Mouse (Mus musculus) CH12.LX (cell line): Measurements from ENCODE around the gene AI467606. TPM values are rescaled to one million over a fixed set of nuclear protein-coding genes. Genes with fewer than 3 reads are reported as not detected.

Experiments
- DNase-seq: peaks from one replicate; pipeline ENCODE4 v3.0.0-alpha.2; 2013; ENCODE audit errors: extremely low read depth
- H3K27ac ChIP-seq: 2 replicates; pipeline ENCODE4 v1.5.1; 2012; ENCODE audit warnings: low read depth, mild to moderate bottlenecking, control low read depth, moderate library complexity; ENCODE audit not compliant: insufficient read depth
- H3K27me3 ChIP-seq: replicated peaks from 2 replicates; pipeline ENCODE3; 2012; ENCODE audit warnings: inconsistent platforms
- H3K36me3 ChIP-seq, 2 experiments: replicated peaks in 1 of 2; 2 replicates each; pipeline versions ENCODE3 to v1.6.1; 2012; ENCODE audit warnings: inconsistent platforms in 1 of 2, low read length in 1 of 2, mild to moderate bottlenecking in 1 of 2, mixed read lengths in 1 of 2, moderate library complexity in 1 of 2; ENCODE audit not compliant: control insufficient read depth in 1 of 2, insufficient read depth in 1 of 2
- H3K4me1 ChIP-seq, 2 experiments: 2 replicates each; pipeline ENCODE4 v1.6.1; 2012; ENCODE audit warnings: inconsistent platforms in 1 of 2, moderate library complexity in 1 of 2; ENCODE audit not compliant: insufficient read depth in 2 of 2, control insufficient read depth in 1 of 2
- H3K4me2 ChIP-seq: 2 replicates; pipeline ENCODE4 v1.6.1; 2012; ENCODE audit warnings: low read depth, mild to moderate bottlenecking, control low read depth; ENCODE audit not compliant: poor library complexity, insufficient read depth, severe bottlenecking
- H3K4me3 ChIP-seq, 3 experiments: fragments of 150-350 bp in 1 of 3; sonication (generic) in 1 of 3; replicated peaks in 1 of 3; 2 replicates each; pipeline versions ENCODE3 to v1.5.1; 2011 to 2012; ENCODE audit warnings: low read depth in 2 of 3, low read length in 2 of 3, mild to moderate bottlenecking in 2 of 3, moderate library complexity in 2 of 3, control low read depth in 1 of 3, improper control_type of control experiment in 1 of 3, inconsistent platforms in 1 of 3, mixed read lengths in 1 of 3; ENCODE audit not compliant: poor library complexity in 1 of 3
- H3K79me2 ChIP-seq: replicated peaks from 2 replicates; pipeline ENCODE4 v1.6.1; 2012; ENCODE audit warnings: mild to moderate bottlenecking, moderate library complexity; ENCODE audit not compliant: control insufficient read depth, poor library complexity, insufficient read depth, severe bottlenecking; ENCODE audit errors: extremely low read depth
- H3K9ac ChIP-seq: 2 replicates; pipeline ENCODE4 v1.6.1; 2012; ENCODE audit warnings: low read depth, mild to moderate bottlenecking, control low read depth, moderate library complexity; ENCODE audit not compliant: insufficient read depth
- H3K9me3 ChIP-seq: replicated peaks from 2 replicates; pipeline ENCODE3; 2012; ENCODE audit warnings: low read length, inconsistent platforms, mixed read lengths
- BHLHE40 ChIP-seq: IDR thresholded peaks from 2 replicates; pipeline ENCODE4 v1.6.1; 2011; ENCODE audit warnings: mild to moderate bottlenecking, low read depth, low read length, improper control_type of control experiment
- CHD1 ChIP-seq: IDR thresholded peaks from 2 replicates; pipeline ENCODE4 v1.6.1; 2012; ENCODE audit warnings: low read depth, low read length, improper control_type of control experiment, inconsistent platforms
- CHD2 ChIP-seq: IDR thresholded peaks from 2 replicates; pipeline ENCODE4 v1.6.1; 2011; ENCODE audit warnings: low read length, improper control_type of control experiment
- CTCF ChIP-seq, 2 experiments: IDR thresholded peaks in 1 of 2; conservative IDR thresholded peaks in 1 of 2; 2 replicates each; pipeline ENCODE4 v1.5.1; 2011 to 2012; ENCODE audit warnings: low read depth in 2 of 2, low read length in 2 of 2, improper control_type of control experiment in 1 of 2, inconsistent platforms in 1 of 2, mild to moderate bottlenecking in 1 of 2, moderate library complexity in 1 of 2
- E2F4 ChIP-seq: IDR thresholded peaks from 2 replicates; pipeline ENCODE4 v1.6.1; 2011; ENCODE audit warnings: low read depth, low read length, improper control_type of control experiment; ENCODE audit not compliant: insufficient replicate concordance
- ELF1 ChIP-seq: IDR thresholded peaks from 2 replicates; pipeline ENCODE4 v1.6.1; 2014; ENCODE audit warnings: low read depth, mild to moderate bottlenecking, inconsistent platforms, low read length, improper control_type of control experiment
- EP300 ChIP-seq: IDR thresholded peaks from 2 replicates; pipeline ENCODE4 v1.6.1; 2011; ENCODE audit warnings: low read length, improper control_type of control experiment
- ETS1 ChIP-seq: conservative IDR thresholded peaks from 2 replicates; pipeline ENCODE4 v1.6.1; 2012; ENCODE audit warnings: low read depth, mild to moderate bottlenecking, inconsistent platforms, low read length, improper control_type of control experiment, moderate library complexity
- GABPA ChIP-seq: IDR thresholded peaks from 2 replicates; pipeline ENCODE4 v1.6.1; 2012; ENCODE audit warnings: low read depth, low read length, improper control_type of control experiment, inconsistent platforms; ENCODE audit not compliant: insufficient replicate concordance
- HCFC1 ChIP-seq: IDR thresholded peaks from 2 replicates; pipeline ENCODE4 v1.6.1; 2012; ENCODE audit warnings: low read depth, mild to moderate bottlenecking, inconsistent platforms, low read length, improper control_type of control experiment
- IRF4 ChIP-seq: IDR thresholded peaks from 2 replicates; pipeline ENCODE4 v1.6.1; 2014; ENCODE audit warnings: low read depth, mild to moderate bottlenecking, inconsistent platforms, low read length, improper control_type of control experiment
- JUN ChIP-seq: IDR thresholded peaks from 2 replicates; pipeline ENCODE4 v1.6.1; 2011; ENCODE audit warnings: low read depth, mild to moderate bottlenecking, low read length, improper control_type of control experiment, moderate library complexity; ENCODE audit not compliant: insufficient read depth
- JUND ChIP-seq: conservative IDR thresholded peaks from 2 replicates; pipeline ENCODE4 v1.6.1; 2011; ENCODE audit warnings: low read depth, low read length, improper control_type of control experiment
- KAT2A ChIP-seq: IDR thresholded peaks from 2 replicates; pipeline ENCODE4 v1.6.1; 2012; ENCODE audit warnings: low read length, improper control_type of control experiment, inconsistent platforms; ENCODE audit not compliant: insufficient replicate concordance
- MAFK ChIP-seq: IDR thresholded peaks from 2 replicates; pipeline ENCODE4 v1.6.1; 2011; ENCODE audit warnings: low read length, improper control_type of control experiment; ENCODE audit not compliant: insufficient replicate concordance
- MAX ChIP-seq: IDR thresholded peaks from 2 replicates; pipeline ENCODE4 v1.6.1; 2011; ENCODE audit warnings: low read length, improper control_type of control experiment
- MAZ ChIP-seq: IDR thresholded peaks from 2 replicates; pipeline ENCODE4 v1.6.1; 2012; ENCODE audit warnings: low read depth, mild to moderate bottlenecking, inconsistent platforms, low read length, improper control_type of control experiment, moderate library complexity
- MEF2A ChIP-seq: IDR thresholded peaks from 2 replicates; pipeline ENCODE4 v1.6.1; 2014; ENCODE audit warnings: low read depth, mild to moderate bottlenecking, inconsistent platforms, low read length, improper control_type of control experiment, borderline replicate concordance
- MXI1 ChIP-seq: IDR thresholded peaks from 2 replicates; pipeline ENCODE4 v1.6.1; 2011; ENCODE audit warnings: mild to moderate bottlenecking, low read depth, low read length, improper control_type of control experiment
- MYC ChIP-seq: IDR thresholded peaks from 2 replicates; pipeline ENCODE4 v1.6.1; 2011; ENCODE audit warnings: low read depth, mild to moderate bottlenecking, improper control_type of control experiment, low read length
- NELFE ChIP-seq: IDR thresholded peaks from 2 replicates; pipeline ENCODE4 v1.6.1; 2011; ENCODE audit warnings: low read depth, low read length, improper control_type of control experiment
- NRF1 ChIP-seq: IDR thresholded peaks from 2 replicates; pipeline ENCODE4 v1.6.1; 2014; ENCODE audit warnings: low read depth, mild to moderate bottlenecking, inconsistent platforms, low read length, improper control_type of control experiment, moderate library complexity
- PAX5 ChIP-seq: IDR thresholded peaks from 2 replicates; pipeline ENCODE4 v1.6.1; 2012; ENCODE audit warnings: low read length, inconsistent platforms, mixed read lengths
- POLR2A ChIP-seq: IDR thresholded peaks from 2 replicates; pipeline ENCODE4 v1.6.1; 2011; ENCODE audit warnings: low read depth, mild to moderate bottlenecking, improper control_type of control experiment, low read length
- POLR2AphosphoS2 ChIP-seq: IDR thresholded peaks from 2 replicates; pipeline ENCODE4 v1.6.1; 2011; ENCODE audit warnings: low read depth, low read length, improper control_type of control experiment
- RAD21 ChIP-seq: IDR thresholded peaks from 2 replicates; pipeline ENCODE4 v1.6.1; 2011; ENCODE audit warnings: low read depth, mild to moderate bottlenecking, low read length, improper control_type of control experiment, moderate library complexity
- RCOR1 ChIP-seq: conservative IDR thresholded peaks from 2 replicates; pipeline ENCODE4 v1.6.1; 2012; ENCODE audit warnings: low read depth, mild to moderate bottlenecking, inconsistent platforms, low read length, improper control_type of control experiment
- SIN3A ChIP-seq: IDR thresholded peaks from 2 replicates; pipeline ENCODE4 v1.6.1; 2012; ENCODE audit warnings: low read length, improper control_type of control experiment, inconsistent platforms
- SMC3 ChIP-seq: IDR thresholded peaks from 2 replicates; pipeline ENCODE4 v1.6.1; 2011; ENCODE audit warnings: low read depth, low read length, improper control_type of control experiment
- TBP ChIP-seq: conservative IDR thresholded peaks from 2 replicates; pipeline ENCODE4 v1.6.1; 2011; ENCODE audit warnings: low read depth, low read length, improper control_type of control experiment
- TCF12 ChIP-seq: IDR thresholded peaks from 2 replicates; pipeline ENCODE4 v1.6.1; 2014; ENCODE audit warnings: low read depth, mild to moderate bottlenecking, inconsistent platforms, low read length, improper control_type of control experiment
- UBTF ChIP-seq: IDR thresholded peaks from 2 replicates; pipeline ENCODE4 v1.6.1; 2012; ENCODE audit warnings: low read depth, mild to moderate bottlenecking, inconsistent platforms, low read length, improper control_type of control experiment, moderate library complexity
- USF1 ChIP-seq: IDR thresholded peaks from 2 replicates; pipeline ENCODE4 v1.6.1; 2014; ENCODE audit warnings: low read depth, mild to moderate bottlenecking, inconsistent platforms, low read length, improper control_type of control experiment
- USF2 ChIP-seq: conservative IDR thresholded peaks from 2 replicates; pipeline ENCODE4 v1.6.1; 2011; ENCODE audit warnings: low read depth, low read length, improper control_type of control experiment
- ZC3H11A ChIP-seq: IDR thresholded peaks from 2 replicates; pipeline ENCODE4 v1.6.1; 2012; ENCODE audit warnings: low read depth, mild to moderate bottlenecking, inconsistent platforms, low read length, improper control_type of control experiment
- ZKSCAN1 ChIP-seq: IDR thresholded peaks from 2 replicates; pipeline ENCODE4 v1.6.1; 2012; ENCODE audit warnings: low read depth, inconsistent platforms, low read length, improper control_type of control experiment, borderline replicate concordance
- ZMIZ1 ChIP-seq: IDR thresholded peaks from 2 replicates; pipeline ENCODE4 v1.6.1; 2012; ENCODE audit warnings: low read depth, mild to moderate bottlenecking, inconsistent platforms, low read length, improper control_type of control experiment
- ZNF384 ChIP-seq: IDR thresholded peaks from 2 replicates; pipeline ENCODE4 v1.6.1; 2012; ENCODE audit warnings: low read depth, low read length, improper control_type of control experiment, inconsistent platforms
- dilution Hi-C: fragments of 300-500 bp; cut with MboI; formaldehyde crosslinking; loops from 2 replicates; pipeline ENCODE4 v1.14.3; 2020; ENCODE audit warnings: low sequenced_read_pairs; ENCODE audit not compliant: extremely low pct_unique_long_range_greater_than_20kb, extremely low pct_ligation_motif_present
- in situ Hi-C: fragments of 300-500 bp; cut with MboI; formaldehyde crosslinking; loops from 3 replicates; pipeline ENCODE4 v1.14.3; 2019; ENCODE audit warnings: low sequenced_read_pairs, low pct_ligation_motif_present, low pct_unique_long_range_greater_than_20kb, mixed read lengths
- polyA plus RNA-seq: library from polyadenylated mRNA; unstranded; fragments of >175 nt; gene quantifications from 2 replicates; pipeline ENCODE4 v1.2.1, GENCODE M21; 2012; ENCODE audit warnings: low read depth; ENCODE audit not compliant: insufficient read length
- total RNA-seq, 2 experiments: library from RNA; depleted of rRNA; stranded (reverse); fragments of 300-350 nt in 1 of 2; fragments of >200 nt in 1 of 2; gene quantifications; 2 replicates each; pipeline ENCODE4 v1.2.3; 2012 to 2014

The AI467606 gene
- total and polyA plus RNA-seq, 3 experiments, result 15.7 to 26.4 (median 20.5) TPM

- Histone ChIP-seq H3K4me1 (peaks cover 42 to 77% of the 10 kb centered on the region in 2 experiments), H3K9me3 (no peaks in the 10 kb centered on the region), H3K27me3 (peaks cover under 1% of the 10 kb centered on the region), H3K27ac (peak overlapping the region; percentile 77), H3K79me2 (no peaks in the 10 kb centered on the region), H3K9ac (0 out of 2 replicates have a peak overlapping the region, but pooled peaks have one; percentile 0), H3K4me3 (peak overlapping the region in 2 of 3 experiments; percentile 7 to 15), H3K4me2 (peak overlapping the region; percentile 60), H3K36me3 (no peaks in the 10 kb centered on the region)
- dilution Hi-C loops, result no loop called here
- in situ Hi-C loops, result loop anchor here (10.0 kb wide), 1 partner anchor 468 kb away; the partner anchor contains the start of gene Sgf29
- DNase-seq, result peak; percentile 93
- TF ChIP-seq JUN (0 out of 2 replicates have a peak, but pooled peaks have one; percentile 5), NELFE (no peak), ELF1 (no peak), ZNF384 (peak; percentile 55; the same call in 1 of the 2 replicates), RCOR1 (peak; percentile 60; the same call in 1 of the 2 replicates), RAD21 (no peak), USF1 (no peak), PAX5 (no peak), BHLHE40 (peak; percentile 73), POLR2AphosphoS2 (no peak), EP300 (peak; percentile 85), CTCF (conservative IDR thresholded peaks at IDR 0.05 in 1 of 2, IDR thresholded peaks at IDR 0.05 in 1 of 2; ENCODE audit: low read depth in 2 of 2, low read length in 2 of 2) (no peak), ZMIZ1 (no peak), MAZ (no peak), MEF2A (no peak; the same call in 1 of the 2 replicates), USF2 (no peak), CHD1 (no peak), CHD2 (peak; percentile 52; the same call in 1 of the 2 replicates), MYC (0 out of 2 replicates have a peak, but pooled peaks have one; percentile 28), GABPA (no peak), NRF1 (no peak), IRF4 (peak; percentile 84), MAFK (no peak), MXI1 (no peak; the same call in none of the 2 replicates), SMC3 (no peak), HCFC1 (0 out of 2 replicates have a peak, but pooled peaks have one; percentile 5), TBP (no peak), SIN3A (0 out of 2 replicates have a peak, but pooled peaks have one; percentile 31), MAX (peak; percentile 52; the same call in 1 of the 2 replicates), TCF12 (peak; percentile 91), POLR2A (no peak), UBTF (0 out of 2 replicates have a peak, but pooled peaks have one; percentile 46), E2F4 (no peak), ETS1 (peak; percentile 78), ZC3H11A (no peak), ZKSCAN1 (no peak), JUND (peak; percentile 27; the same call in 1 of the 2 replicates), KAT2A (no peak)
Measured at GRCm38 (mm10) chr7:127112921-127113597, 21.9 kb downstream of the AI467606 start.
